Mouse (Mus musculus) right cerebral cortex, postnatal 14 days (tissue): ENCODE data around the gene Nanp.

Experiments
- DNase-seq: peaks from one replicate; pipeline ENCODE4 v3.0.0; 2022

Nanp gene

GRCm38 (mm10) chr2:151039232-151039695 lies at the start of gene Nanp, which contains the start of gene Ninl:
Nanp (minus strand) TSS chr2:151039398.
Ninl (minus strand) TSS chr2:151039382.
- DNase-seq = peak; percentile 91

DNA sequence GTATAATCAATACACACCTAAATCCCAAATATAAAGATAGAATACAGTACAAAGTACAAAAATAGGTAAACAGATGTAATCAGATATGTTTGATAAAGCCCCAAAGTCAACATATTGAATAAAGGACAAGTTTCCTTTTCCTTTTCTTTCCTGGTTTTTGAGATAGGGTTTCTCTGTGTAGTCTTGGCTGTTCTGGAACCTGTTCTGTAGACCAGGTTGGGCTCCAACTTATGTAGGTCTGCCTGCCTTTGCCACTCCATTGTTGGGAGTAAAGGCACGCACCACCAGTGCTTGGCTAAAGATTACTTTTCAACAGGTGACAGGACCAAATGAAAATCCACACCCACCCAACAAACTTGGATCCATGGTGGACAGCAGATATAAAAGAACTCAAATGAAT lies 17.4 kb upstream of the Nanp start:
- DNase-seq = no peak

- DNase-seq = no peak
Measured at GRCm38 (mm10) chr2:151040411-151040810, 1.2 kb upstream of the Nanp start.

- DNase-seq = no peak
Measured at GRCm38 (mm10) chr2:151039726-151040125, 528 bp upstream of the Nanp start.

DNA sequence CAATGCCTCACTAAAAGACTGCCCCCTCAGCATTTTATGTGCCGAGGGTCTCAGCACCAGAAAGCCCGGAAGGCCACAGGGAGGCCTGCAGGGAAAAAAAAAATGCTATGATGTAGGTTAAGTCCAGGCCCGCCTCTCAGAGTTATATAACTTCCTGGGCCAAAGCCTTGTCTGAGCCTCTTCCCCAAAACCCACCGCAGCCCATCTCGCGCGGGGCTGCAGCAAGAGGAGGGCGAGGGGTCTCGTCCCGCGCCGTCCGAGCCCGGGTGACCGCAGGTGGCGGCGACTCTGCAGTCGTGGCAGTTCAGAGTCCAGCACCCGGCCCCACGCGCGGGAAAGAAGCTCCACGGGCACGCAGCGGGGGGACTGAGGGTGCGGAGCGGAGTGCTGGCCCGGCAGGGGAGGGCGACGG lies 381 bp downstream of the Nanp start:
- no peak for DNase-seq

DNA sequence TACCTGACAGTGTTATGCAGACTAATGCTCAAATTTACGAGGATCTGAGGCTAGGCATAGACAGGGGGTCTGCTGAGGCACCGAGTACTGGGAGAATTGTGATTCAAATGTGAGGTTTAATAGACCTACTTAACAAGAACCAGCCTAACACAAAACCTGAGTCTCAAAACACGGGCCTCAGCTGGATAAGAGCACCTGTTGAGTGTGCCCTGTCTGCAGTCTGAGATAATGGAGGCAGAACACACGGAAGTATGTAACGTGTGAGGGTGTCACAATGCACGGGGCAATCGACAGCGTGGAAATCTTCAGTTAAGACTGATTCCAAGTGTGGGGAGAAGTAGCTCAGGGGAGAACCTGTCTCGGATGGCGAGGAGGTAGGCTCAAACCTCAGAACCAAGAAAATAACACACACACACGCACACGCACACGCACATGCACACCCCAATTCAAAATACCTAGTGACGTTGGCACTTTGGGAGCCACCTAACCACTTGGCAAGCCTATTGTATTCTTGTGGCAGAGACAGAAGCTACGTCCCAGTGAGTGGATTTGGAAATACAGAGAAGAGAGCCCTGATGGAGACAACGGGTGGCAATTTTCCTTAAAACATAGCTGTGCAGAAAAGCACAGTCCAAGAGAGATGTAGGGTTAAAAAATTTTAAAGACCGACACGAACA lies 1.2 kb downstream of the Nanp start:
- DNase-seq = no peak

- DNase-seq = no peak
Measured at GRCm38 (mm10) chr2:151037292-151037691, 1.9 kb downstream of the Nanp start.

- DNase-seq = no peak
Measured at GRCm38 (mm10) chr2:151036721-151037120, 2.5 kb downstream of the Nanp start.

- no peak for DNase-seq
Measured at GRCm38 (mm10) chr2:151034435-151034834, 4.8 kb downstream of the Nanp start.

- no peak for DNase-seq
Measured at GRCm38 (mm10) chr2:151021158-151021557, 18.0 kb downstream of the Nanp start.

GRCm38 (mm10) chr2:151015316-151015715 lies 23.9 kb downstream of the Nanp start:
- DNase-seq = no peak

DNA sequence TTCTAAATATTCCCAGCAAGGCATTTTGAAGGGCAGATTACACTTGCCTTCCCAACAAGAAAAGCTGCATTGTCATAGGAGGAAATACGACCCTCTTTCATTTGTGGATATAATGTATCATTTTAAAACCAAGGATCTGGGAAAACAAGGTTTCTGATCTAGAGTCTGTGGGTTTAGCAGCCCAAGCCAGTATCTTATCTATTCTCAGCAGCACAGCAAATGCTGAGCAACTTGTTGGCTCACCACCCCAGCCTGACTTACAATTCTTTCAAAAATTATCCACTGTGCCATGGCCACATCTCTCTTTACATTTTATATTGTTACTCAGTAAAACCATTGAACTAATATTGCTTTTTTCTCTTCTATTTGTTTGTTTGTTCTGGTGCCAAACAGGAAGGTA lies 27.9 kb downstream of the Nanp start:
- DNase-seq = no peak

DNA sequence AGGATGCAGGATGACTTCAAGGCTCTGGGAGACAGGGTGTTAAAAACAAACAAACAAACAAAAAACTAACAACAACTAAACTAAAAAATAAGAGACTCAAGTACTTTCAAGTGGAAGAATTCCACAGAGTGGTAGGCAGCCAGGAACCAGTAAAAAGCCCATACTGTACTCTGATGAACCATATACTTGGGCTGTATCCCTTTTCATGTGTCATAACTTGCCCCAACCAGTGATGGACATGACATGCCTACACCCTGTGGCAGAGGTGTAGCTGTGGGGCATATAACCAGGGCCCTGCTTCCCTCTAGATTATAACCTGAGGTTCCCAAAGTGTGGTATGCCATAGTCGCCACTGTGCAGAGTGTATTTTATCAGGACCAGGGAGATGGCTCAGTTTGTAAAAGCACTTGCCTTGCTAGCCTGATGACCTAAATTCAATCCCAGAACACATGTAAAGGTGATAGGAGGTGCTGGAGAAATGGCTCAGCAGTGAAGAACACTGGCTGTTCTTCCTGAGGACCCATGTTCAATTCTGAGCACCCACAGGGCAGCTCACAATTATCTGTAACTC lies 29.6 kb downstream of the Nanp start:
- DNase-seq = no peak

DNA sequence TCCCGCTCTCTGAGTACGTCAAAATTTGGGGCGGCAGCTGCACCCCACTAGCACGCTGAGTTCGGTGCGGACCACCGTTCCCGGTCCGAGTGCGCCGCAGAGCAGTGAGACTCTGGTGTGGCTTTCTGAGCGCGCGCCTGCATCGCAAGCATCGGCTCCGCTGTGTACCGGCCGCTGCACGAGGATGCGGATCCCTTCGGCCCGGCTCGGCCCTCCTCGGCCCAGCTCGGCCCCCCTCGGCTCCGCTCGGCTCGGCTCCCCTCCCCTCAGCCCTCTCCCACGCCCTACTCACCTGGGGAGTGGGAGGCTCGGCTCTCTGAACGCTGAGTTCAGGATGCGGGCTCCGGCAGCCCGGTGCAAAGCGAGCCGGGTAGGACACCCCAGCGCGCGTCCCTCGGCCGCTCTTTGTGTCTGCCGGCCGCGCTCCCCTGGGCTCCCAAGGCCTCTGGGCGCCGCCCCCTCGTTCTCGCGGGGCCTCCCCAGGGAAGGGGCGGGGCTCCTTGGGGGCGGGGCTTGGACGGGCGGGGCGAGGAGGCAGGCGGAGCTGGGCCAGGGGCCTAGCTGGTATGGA lies 30.2 kb downstream of the Nanp start:
- peak; percentile 81 for DNase-seq

DNA sequence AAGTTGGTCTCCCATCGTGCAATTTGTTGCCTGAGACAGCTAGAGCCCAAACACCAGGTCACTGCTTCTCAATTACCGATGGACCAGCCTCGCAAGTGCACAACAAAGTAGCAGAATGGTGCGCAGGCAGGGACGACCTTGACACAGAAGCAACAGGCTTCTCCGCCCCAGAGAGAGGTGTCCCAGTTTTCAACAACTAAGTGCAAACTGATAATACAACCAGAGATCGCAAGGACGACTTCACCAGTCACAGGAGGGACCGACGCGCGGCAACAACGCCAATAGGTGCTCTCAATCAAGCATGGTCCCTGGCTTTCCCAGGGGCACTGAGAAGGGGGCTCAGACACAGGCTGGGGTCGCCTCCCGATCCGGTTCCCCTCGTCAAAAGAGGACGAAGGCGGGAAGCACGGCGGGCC lies 30.7 kb downstream of the Nanp start:
- DNase-seq = no peak

DNA sequence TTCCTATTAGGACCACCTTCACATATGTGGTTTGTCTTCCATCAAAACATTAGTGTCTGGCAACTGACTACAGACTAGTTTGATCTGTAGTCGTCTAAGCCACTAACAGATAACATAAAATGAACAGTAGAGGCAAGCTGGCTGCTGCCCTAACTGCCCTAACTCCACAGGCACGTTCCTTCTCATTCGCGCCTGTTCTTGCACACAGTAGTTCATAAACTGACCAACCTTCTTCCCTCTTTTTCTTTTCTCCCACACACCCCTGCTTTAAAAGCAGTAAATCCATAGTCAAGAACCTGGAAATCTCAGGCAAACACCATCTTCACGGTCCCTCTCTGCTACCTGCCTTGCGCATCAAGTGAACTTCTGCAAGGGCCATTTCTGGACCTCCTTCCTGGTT lies 31.2 kb downstream of the Nanp start:
- no peak for DNase-seq

DNA sequence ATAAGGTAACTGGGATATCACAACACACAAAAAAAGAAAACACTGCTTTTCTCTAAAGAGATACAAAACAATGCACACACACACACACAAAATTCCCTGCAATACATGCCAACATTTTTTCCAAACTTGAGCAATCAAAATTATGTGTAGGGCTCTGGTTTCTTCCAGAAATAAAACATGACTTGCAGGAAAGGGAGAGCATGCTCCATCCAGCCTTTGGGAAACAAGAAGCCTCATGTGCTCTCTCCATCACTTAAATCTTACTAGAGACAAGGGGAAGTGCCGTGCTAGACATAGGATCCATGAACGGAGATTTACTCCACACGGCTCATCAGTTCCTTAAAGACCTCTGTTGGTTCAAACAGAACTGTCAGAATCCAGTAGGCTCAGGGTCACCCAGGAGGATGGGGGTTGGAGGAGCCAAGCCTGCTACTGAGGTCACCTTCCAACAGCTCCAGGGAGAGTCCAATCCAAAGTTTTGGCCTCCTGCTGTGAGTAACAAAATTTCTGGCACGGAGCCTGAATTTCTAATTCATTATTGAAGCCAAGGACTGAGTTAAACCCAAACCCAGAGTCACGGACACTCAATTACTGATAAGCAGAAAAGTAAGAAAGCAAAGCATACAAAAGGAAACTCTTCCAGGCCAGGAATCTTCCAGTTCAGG lies 32.8 kb downstream of the Nanp start:
- DNase-seq = no peak

- no peak for DNase-seq
Measured at GRCm38 (mm10) chr2:151004390-151004789, 34.8 kb downstream of the Nanp start.

GRCm38 (mm10) chr2:151003796-151004195 lies 35.4 kb downstream of the Nanp start:
- no peak for DNase-seq

DNA sequence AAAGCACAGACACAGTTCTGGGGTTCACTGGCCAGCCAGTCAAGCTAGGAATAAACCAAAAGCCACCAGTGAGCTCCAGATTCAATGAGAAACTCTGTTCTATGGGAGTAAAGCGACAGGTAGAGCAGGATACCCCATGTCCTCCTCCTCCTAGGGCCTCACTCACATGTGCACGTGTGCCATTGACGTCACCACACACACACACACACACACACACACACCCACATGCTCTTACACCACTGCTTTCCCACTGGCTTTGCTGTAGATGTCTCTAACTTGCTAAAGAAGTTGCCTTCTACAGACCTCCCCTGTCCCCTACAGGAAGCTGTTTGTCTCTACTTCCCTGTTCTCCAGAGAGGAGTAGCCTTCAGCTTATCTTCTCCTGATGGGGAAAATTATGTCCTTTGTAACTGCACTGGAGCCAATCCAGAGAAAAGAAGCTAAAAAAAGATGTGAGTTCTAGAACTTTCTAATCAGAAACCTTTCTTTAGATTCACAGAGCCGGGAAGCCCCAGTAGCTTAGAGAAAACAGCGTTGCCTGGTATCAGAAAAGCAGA lies 37.5 kb downstream of the Nanp start:
- DNase-seq = no peak

DNA sequence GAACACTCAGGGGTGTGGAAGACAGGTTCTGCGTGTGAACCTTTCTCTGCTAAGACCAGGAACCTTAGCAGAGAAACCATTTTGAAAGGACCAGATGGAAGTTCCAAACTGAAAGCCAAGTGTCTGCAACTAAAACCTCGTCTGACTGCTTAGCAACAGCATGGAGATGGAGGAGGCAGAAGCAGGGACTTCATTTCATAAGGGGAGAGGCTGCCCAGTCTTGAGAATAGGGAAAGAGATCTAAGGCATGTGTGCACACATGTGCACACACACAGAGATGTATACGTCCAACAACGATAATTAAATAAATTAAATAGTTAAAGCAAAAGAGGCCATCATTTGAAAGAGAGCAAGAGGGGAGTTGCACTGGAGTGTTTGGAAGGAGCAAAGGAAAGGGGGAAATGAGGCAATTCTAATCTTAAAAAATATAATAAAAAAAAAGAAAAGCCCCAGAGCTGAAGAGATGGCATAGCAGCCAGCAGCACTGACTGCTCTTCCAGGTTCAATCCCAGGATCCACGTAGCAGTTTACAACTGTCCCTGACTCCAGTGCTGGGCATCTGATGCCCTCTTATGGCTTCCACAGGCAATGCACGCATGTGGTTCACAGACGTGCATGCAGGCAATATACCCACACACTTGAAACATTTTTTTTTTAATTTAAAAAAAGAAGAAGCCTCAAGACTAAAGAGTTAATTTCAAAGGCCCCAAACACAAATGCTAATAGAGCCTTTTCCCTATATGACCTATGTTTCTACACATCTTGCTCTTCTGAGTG lies 38.6 kb downstream of the Nanp start:
- DNase-seq = peak; percentile 59

DNA sequence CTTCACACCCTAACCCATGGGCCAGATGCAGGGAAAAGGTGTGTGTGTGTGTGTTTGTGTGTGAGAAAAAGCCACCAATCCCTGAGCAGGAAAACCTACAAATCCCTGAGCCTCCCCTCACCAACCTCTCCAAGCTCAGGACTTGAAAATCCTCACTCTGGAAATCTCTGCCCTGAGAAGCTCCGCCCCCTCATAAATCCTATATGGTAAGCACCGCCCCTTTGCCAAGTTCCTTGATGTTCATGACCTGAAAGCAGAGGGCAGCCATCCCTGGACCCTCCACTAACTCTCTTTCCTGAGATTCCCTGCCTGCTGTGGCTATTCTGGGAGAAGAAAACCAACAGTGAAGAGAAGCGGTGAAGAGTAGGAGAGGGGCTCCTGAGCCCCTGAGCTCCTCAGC lies 40.2 kb downstream of the Nanp start:
- no peak for DNase-seq

- no peak for DNase-seq
Measured at GRCm38 (mm10) chr2:150997618-150998017, 41.6 kb downstream of the Nanp start.
